Mouse (Mus musculus) midbrain, embryonic 11.5 days (tissue): Measurements from ENCODE around the gene Ivd. TPM values are rescaled to one million over a fixed set of nuclear protein-coding genes. Genes with fewer than 3 reads are reported as not detected.
A peak's percentile ranks its signal among the peaks of the same experiment; 100 is the strongest.

Experiments
- ATAC-seq: fragments of 200-750 bp; cut with Nextera tagmentation; 2 replicates; pipeline ENCODE4 v1.8.0; 2017; ENCODE audit warnings: moderate TSS enrichment, moderate library complexity; ENCODE audit not compliant: low FRiP score
- DNase-seq: peaks from one replicate; pipeline ENCODE4 v3.0.0; 2015; ENCODE audit warnings: low spot score; ENCODE audit errors: missing footprints
- H3K27ac ChIP-seq: fragments of 300-500 bp; sonication (generic); 2 replicates; pipeline ENCODE4 v1.5.1; 2014; ENCODE audit warnings: low read depth, low read length
- H3K27me3 ChIP-seq: fragments of 300-500 bp; sonication (generic); 2 replicates; pipeline ENCODE4 v1.6.1; 2014; ENCODE audit warnings: mild to moderate bottlenecking, low read length, moderate library complexity, mixed read lengths; ENCODE audit not compliant: control insufficient read depth, insufficient read depth
- H3K36me3 ChIP-seq: fragments of 300-500 bp; sonication (generic); 2 replicates; pipeline ENCODE4 v1.6.1; 2014; ENCODE audit warnings: mild to moderate bottlenecking, low read length, moderate library complexity, mixed read lengths; ENCODE audit not compliant: control insufficient read depth, insufficient read depth
- H3K4me1 ChIP-seq: fragments of 300-500 bp; sonication (generic); 2 replicates; pipeline ENCODE4 v1.6.1; 2014; ENCODE audit warnings: low read length; ENCODE audit not compliant: control insufficient read depth, insufficient read depth
- H3K4me2 ChIP-seq: fragments of 300-500 bp; sonication (generic); 2 replicates; pipeline ENCODE4 v1.6.1; 2014; ENCODE audit warnings: mild to moderate bottlenecking, moderate library complexity
- H3K4me3 ChIP-seq: fragments of 300-500 bp; sonication (generic); 2 replicates; pipeline ENCODE4 v1.5.1; 2014; ENCODE audit warnings: low read depth, low read length
- H3K9ac ChIP-seq: fragments of 300-500 bp; sonication (generic); 2 replicates; pipeline ENCODE4 v1.6.1; 2014; ENCODE audit warnings: low read length
- H3K9me3 ChIP-seq: fragments of 300-500 bp; sonication (generic); 2 replicates; pipeline ENCODE4 v1.6.1; 2016; ENCODE audit warnings: low read length; ENCODE audit not compliant: control insufficient read depth
- WGBS: fragments of 180-500 bp; shearing (Covaris S2); extraction: QIAGEN DNeasy Blood & Tissue Kit; methylation state at CpG from one replicate; pipeline ENCODE4 v1.1.7; 2014; 5-methylcytosine and 5-hydroxymethylcytosine counted together
- polyA plus RNA-seq: library from polyadenylated mRNA; unstranded; fragments of >200 nt; fragmentation: Nextera tagmentation; extraction: Ambion mirVana; gene quantifications from 2 replicates; pipeline ENCODE4 v1.2.1, GENCODE M21; 2014

Ivd gene
- polyA plus RNA-seq, 1 experiment from 2014 or later, result 40.5 TPM

GRCm38 (mm10) chr2:118873890-118874430 is 12.2 kb downstream of the Ivd start:
- no peak for ATAC-seq
- no peaks in the 10 kb centered on the region for H3K4me1 ChIP-seq
- H3K9ac ChIP-seq, result no peak overlapping the region
- DNase-seq, result no peak
- H3K9me3 ChIP-seq, result no peaks in the 10 kb centered on the region
- H3K27ac ChIP-seq, result no peak overlapping the region
- H3K4me2 ChIP-seq, result no peak overlapping the region
- H3K36me3 ChIP-seq, result 0 out of 2 replicates have a peak, but pooled peaks cover 3% of the 10 kb centered on the region
- no peak overlapping the region for H3K4me3 ChIP-seq
- 89% methylated on average over 6 of the region's 6 CpGs for WGBS
- no peaks in the 10 kb centered on the region for H3K27me3 ChIP-seq

GRCm38 (mm10) chr2:118875316-118875715 is 13.6 kb downstream of the Ivd start:
- WGBS, result 92% methylated on average over 8 of the region's 8 CpGs
- H3K9me3 ChIP-seq, result no peaks in the 10 kb centered on the region
- no peak for DNase-seq
- no peak overlapping the region for H3K4me3 ChIP-seq
- 0 out of 2 replicates have a peak, but pooled peaks cover 3% of the 10 kb centered on the region for H3K36me3 ChIP-seq
- H3K4me2 ChIP-seq, result no peak overlapping the region
- no peak overlapping the region for H3K9ac ChIP-seq
- H3K27ac ChIP-seq, result no peak overlapping the region
- no peaks in the 10 kb centered on the region for H3K4me1 ChIP-seq
- no peak for ATAC-seq
- H3K27me3 ChIP-seq, result no peaks in the 10 kb centered on the region

GRCm38 (mm10) chr2:118876453-118876852 is 14.7 kb downstream of the Ivd start:
- no peaks in the 10 kb centered on the region for H3K9me3 ChIP-seq
- no peak overlapping the region for H3K27ac ChIP-seq
- 94% methylated on average over 9 of the region's 9 CpGs for WGBS
- no peak overlapping the region for H3K4me3 ChIP-seq
- no peaks in the 10 kb centered on the region for H3K4me1 ChIP-seq
- DNase-seq (no peak), ATAC-seq (no peak)
- H3K4me2 ChIP-seq, result no peak overlapping the region
- no peaks in the 10 kb centered on the region for H3K27me3 ChIP-seq
- H3K36me3 ChIP-seq, result peaks cover 4% of the 10 kb centered on the region; the same call in 1 of the 2 replicates
- H3K9ac ChIP-seq, result no peak overlapping the region

- H3K4me2 ChIP-seq, result no peak overlapping the region
- 0 out of 2 replicates have a peak, but pooled peaks cover 5% of the 10 kb centered on the region for H3K4me1 ChIP-seq
- DNase-seq, result no peak
- ATAC-seq, result no peak
- no peak overlapping the region for H3K27ac ChIP-seq
- WGBS, result 85% methylated on average over 4 of the region's 4 CpGs
- H3K9me3 ChIP-seq, result no peaks in the 10 kb centered on the region
- H3K36me3 ChIP-seq, result peaks cover 2% of the 10 kb centered on the region; the same call in 1 of the 2 replicates
- no peaks in the 10 kb centered on the region for H3K27me3 ChIP-seq
- H3K9ac ChIP-seq, result no peak overlapping the region
- no peak overlapping the region for H3K4me3 ChIP-seq
Observed at GRCm38 (mm10) chr2:118881019-118881418, 19.3 kb downstream of the Ivd start.

- Histone ChIP-seq H3K27me3 (no peaks in the 10 kb centered on the region), H3K4me1 (0 out of 2 replicates have a peak, but pooled peaks cover 5% of the 10 kb centered on the region)
Observed at GRCm38 (mm10) chr2:118881956-118882355, 20.2 kb downstream of the Ivd start.

GRCm38 (mm10) chr2:118882840-118883679 is 21.3 kb downstream of the Ivd start:
- Histone ChIP-seq H3K9ac (peak overlapping the region; percentile 65), H3K27ac (no peak overlapping the region), H3K4me1 (0 out of 2 replicates have a peak, but pooled peaks cover 5% of the 10 kb centered on the region), H3K36me3 (peaks cover 2% of the 10 kb centered on the region; the same call in 1 of the 2 replicates), H3K4me3 (peak overlapping the region; percentile 34), H3K27me3 (0 out of 2 replicates have a peak, but pooled peaks cover 2% of the 10 kb centered on the region), H3K9me3 (no peaks in the 10 kb centered on the region), H3K4me2 (peak overlapping the region; percentile 68)
- 1% methylated on average over 32 of the region's 32 CpGs for WGBS
- ATAC-seq, result peak; percentile 78
- DNase-seq, result peak; percentile 99

More at GRCm38 (mm10) chr2:118881956-118882355, 20.2 kb downstream of the Ivd start:
- DNase-seq (no peak), ATAC-seq (no peak)
- H3K9ac ChIP-seq, result no peak overlapping the region
- no peak overlapping the region for H3K27ac ChIP-seq
- 85% methylated on average over 5 of the region's 5 CpGs for WGBS
- peaks cover 2% of the 10 kb centered on the region; the same call in 1 of the 2 replicates for H3K36me3 ChIP-seq
- no peak overlapping the region for H3K4me3 ChIP-seq
- no peak overlapping the region for H3K4me2 ChIP-seq
- no peaks in the 10 kb centered on the region for H3K9me3 ChIP-seq

GRCm38 (mm10) chr2:118887440-118887839 is 25.7 kb downstream of the Ivd start:
- no peak overlapping the region for H3K9ac ChIP-seq
- DNase-seq, result no peak
- H3K27ac ChIP-seq, result no peak overlapping the region
- H3K9me3 ChIP-seq, result no peaks in the 10 kb centered on the region
- H3K4me2 ChIP-seq, result no peak overlapping the region
- no peaks in the 10 kb centered on the region for H3K36me3 ChIP-seq
- WGBS, result 71% methylated on average over 13 of the region's 13 CpGs
- ATAC-seq, result no peak
- H3K4me1 ChIP-seq, result 0 out of 2 replicates have a peak, but pooled peaks cover 5% of the 10 kb centered on the region
- H3K27me3 ChIP-seq, result 0 out of 2 replicates have a peak, but pooled peaks cover 2% of the 10 kb centered on the region
- no peak overlapping the region for H3K4me3 ChIP-seq

GRCm38 (mm10) chr2:118887845-118888548 is 26.2 kb downstream of the Ivd start:
- WGBS, result 38% methylated on average over 14 of the region's 14 CpGs
- Histone ChIP-seq H3K4me1 (0 out of 2 replicates have a peak, but pooled peaks cover 2% of the 10 kb centered on the region), H3K9ac (no peak overlapping the region), H3K27ac (no peak overlapping the region; the same call in 1 of the 2 replicates), H3K9me3 (no peaks in the 10 kb centered on the region), H3K4me3 (no peak overlapping the region), H3K4me2 (no peak overlapping the region), H3K36me3 (no peaks in the 10 kb centered on the region), H3K27me3 (0 out of 2 replicates have a peak, but pooled peaks cover 2% of the 10 kb centered on the region)
- no peak for DNase-seq
- ATAC-seq, result peak; percentile 41; the same call in 1 of the 2 replicates
